Mouse (Mus musculus) liver, postnatal 0 days (tissue): ENCODE measurements around the gene Lzts3. TPM values are rescaled to one million over a fixed set of nuclear protein-coding genes. Genes with fewer than 3 reads are reported as not detected.
A peak's percentile ranks its signal among the peaks of the same experiment; 100 is the strongest.
"Not testable (repeated sequence)": the region's sequence is repeated elsewhere in the genome, so short reads cannot be mapped to it uniquely, and the experiment has no call there.

Experiments used
- ATAC-seq: fragments of 200-750 bp; cut with Nextera tagmentation; 2 replicates; pipeline ENCODE4 v1.8.0; 2017; ENCODE audit warnings: mild to moderate bottlenecking, moderate library complexity
- DNase-seq: peaks from one replicate; pipeline ENCODE4 v3.0.0-alpha.2; 2016
- H3K27ac ChIP-seq: fragments of 300-500 bp; sonication (generic); 2 replicates; pipeline ENCODE4 v1.5.1; 2014; ENCODE audit warnings: antibody characterized with exemption, moderate library complexity, mild to moderate bottlenecking, low read depth
- H3K27me3 ChIP-seq: fragments of 300-500 bp; sonication (generic); 2 replicates; pipeline ENCODE4 v1.6.1; 2014; ENCODE audit warnings: low read length, control low read depth, mixed read lengths; ENCODE audit not compliant: insufficient read depth
- H3K36me3 ChIP-seq: fragments of 300-500 bp; sonication (generic); replicated peaks from 2 replicates; pipeline ENCODE4 v1.6.1; 2014; ENCODE audit warnings: mild to moderate bottlenecking, control low read depth, low read length, moderate library complexity, mixed read lengths; ENCODE audit not compliant: insufficient read depth
- H3K4me1 ChIP-seq: fragments of 300-500 bp; sonication (generic); 2 replicates; pipeline ENCODE4 v1.6.1; 2014; ENCODE audit warnings: antibody characterized with exemption, mild to moderate bottlenecking, control low read depth; ENCODE audit not compliant: insufficient read depth
- H3K4me2 ChIP-seq: fragments of 300-500 bp; sonication (generic); 2 replicates; pipeline ENCODE4 v1.6.1; 2014; ENCODE audit warnings: low read depth, mild to moderate bottlenecking, low read length, moderate library complexity, mixed read lengths
- H3K4me3 ChIP-seq: fragments of 300-500 bp; sonication (generic); 2 replicates; pipeline ENCODE4 v1.5.1; 2014; ENCODE audit warnings: low read depth, low read length
- H3K9ac ChIP-seq: fragments of 300-500 bp; sonication (generic); replicated peaks from 2 replicates; pipeline ENCODE4 v1.6.1; 2014; ENCODE audit warnings: mild to moderate bottlenecking, moderate library complexity
- H3K9me3 ChIP-seq: fragments of 300-500 bp; sonication (generic); 2 replicates; pipeline ENCODE4 v1.6.1; 2016; ENCODE audit warnings: mild to moderate bottlenecking, control low read depth, low read length, mixed read lengths
- CTCF ChIP-seq: sonication (generic); IDR thresholded peaks from 2 replicates; pipeline ENCODE4 v1.5.1; 2016; ENCODE audit warnings: antibody characterized with exemption, low read depth
- EP300 ChIP-seq: IDR thresholded peaks from 2 replicates; pipeline ENCODE4 v1.6.1; 2016; ENCODE audit warnings: antibody characterized with exemption, low read depth, mild to moderate bottlenecking
- WGBS: fragments of 180-500 bp; shearing (Covaris S2); extraction: QIAGEN DNeasy Blood & Tissue Kit; methylation state at CpG from one replicate; pipeline ENCODE4 v1.1.7; 2014; ENCODE audit not compliant: insufficient replicate concordance; 5-methylcytosine and 5-hydroxymethylcytosine counted together
- polyA plus RNA-seq: library from polyadenylated mRNA; unstranded; fragments of >200 nt; fragmentation: Nextera tagmentation; extraction: Ambion mirVana; gene quantifications from 2 replicates; pipeline ENCODE4 v1.2.1, GENCODE M21; 2015

The Lzts3 gene
- polyA plus RNA-seq, 1 experiment from 2014 or later, result 1.2 TPM

DNA sequence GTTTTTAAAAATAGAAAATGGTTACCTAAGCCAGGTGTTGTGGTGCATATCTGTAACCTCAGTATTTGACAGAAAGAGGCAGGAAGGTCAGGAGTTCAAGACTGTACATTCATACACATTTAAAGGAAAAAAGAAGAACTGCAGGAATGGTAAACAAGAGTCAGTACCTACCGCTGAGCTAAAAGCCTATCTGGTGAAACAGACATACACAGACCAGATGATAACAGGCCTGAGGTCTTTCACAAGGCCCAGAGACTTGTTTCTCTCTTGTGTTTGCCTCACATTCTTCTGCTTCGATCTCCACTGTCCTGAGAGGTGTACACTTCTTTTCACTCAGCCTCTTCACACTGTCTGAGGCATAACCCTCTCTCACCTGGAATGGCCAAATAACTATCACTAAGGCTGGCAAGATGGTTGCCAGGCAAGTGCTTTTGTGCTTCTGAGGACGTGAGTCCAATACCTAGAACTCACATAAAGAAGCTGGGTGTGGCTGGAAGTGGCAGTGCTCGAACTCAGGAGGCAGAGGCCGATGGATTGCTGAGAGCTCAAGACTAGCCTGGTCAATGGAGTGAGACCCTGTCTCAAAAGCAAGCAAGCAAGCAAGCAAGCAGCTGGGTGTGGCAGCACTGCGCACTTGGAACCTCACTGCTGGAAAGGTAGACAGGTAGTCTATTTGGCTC lies 13.2 kb upstream of the Lzts3 start:
- Histone ChIP-seq H3K9ac (no peak overlapping the region), H3K4me2 (peak overlapping the region; percentile 28; the same call in 1 of the 2 replicates), H3K4me1 (peaks cover 5% of the 10 kb centered on the region; the same call in 1 of the 2 replicates), H3K9me3 (no peaks in the 10 kb centered on the region), H3K36me3 (peaks cover 49% of the 10 kb centered on the region), H3K27me3 (no peaks in the 10 kb centered on the region), H3K27ac (peak overlapping the region; percentile 69), H3K4me3 (no peak overlapping the region)
- ATAC-seq, result peak; percentile 81
- WGBS, result 61% methylated on average over 6 of the region's 6 CpGs
- DNase-seq, result no peak
- TF ChIP-seq EP300, result peak; percentile 65; the same call in 1 of the 2 replicates
- TF ChIP-seq CTCF, result no peak

- H3K27me3 ChIP-seq, result no peaks in the 10 kb centered on the region
- TF ChIP-seq CTCF (no peak), EP300 (peak; percentile 78)
- H3K27ac ChIP-seq, result no peak overlapping the region
- no peak overlapping the region for H3K9ac ChIP-seq
- H3K4me3 ChIP-seq, result no peak overlapping the region
- no peaks in the 10 kb centered on the region for H3K9me3 ChIP-seq
- 0 out of 2 replicates have a peak, but pooled peaks have one; percentile 12 for ATAC-seq
- peaks cover 5% of the 10 kb centered on the region; the same call in 1 of the 2 replicates for H3K4me1 ChIP-seq
- DNase-seq, result no peak
- H3K36me3 ChIP-seq, result peaks cover 46% of the 10 kb centered on the region
- H3K4me2 ChIP-seq, result no peak overlapping the region
- WGBS, result 78% methylated on average over 1 of the region's 1 CpGs
Observed at GRCm38 (mm10) chr2:130653760-130654159, 11.2 kb upstream of the Lzts3 start.

DNA sequence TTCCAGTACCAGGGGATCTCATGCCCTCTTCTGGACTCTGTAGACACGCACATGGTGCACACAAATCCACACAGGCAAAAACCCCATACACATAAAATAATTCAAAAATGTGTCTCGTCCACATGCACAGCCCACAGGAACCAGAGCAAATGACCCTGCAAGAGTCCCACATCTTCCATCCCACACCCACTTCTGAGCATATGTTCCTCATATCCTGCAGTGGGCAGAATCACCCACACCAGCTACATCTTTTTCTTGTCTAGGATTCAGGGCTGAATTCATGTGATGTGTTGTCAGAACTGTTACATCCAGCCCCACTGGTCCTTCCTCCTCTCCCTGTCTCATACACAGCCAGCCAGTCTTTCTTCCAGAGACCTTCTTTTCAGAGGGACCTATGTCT lies 10.7 kb upstream of the Lzts3 start:
- ATAC-seq, result no peak
- DNase-seq, result no peak

DNA sequence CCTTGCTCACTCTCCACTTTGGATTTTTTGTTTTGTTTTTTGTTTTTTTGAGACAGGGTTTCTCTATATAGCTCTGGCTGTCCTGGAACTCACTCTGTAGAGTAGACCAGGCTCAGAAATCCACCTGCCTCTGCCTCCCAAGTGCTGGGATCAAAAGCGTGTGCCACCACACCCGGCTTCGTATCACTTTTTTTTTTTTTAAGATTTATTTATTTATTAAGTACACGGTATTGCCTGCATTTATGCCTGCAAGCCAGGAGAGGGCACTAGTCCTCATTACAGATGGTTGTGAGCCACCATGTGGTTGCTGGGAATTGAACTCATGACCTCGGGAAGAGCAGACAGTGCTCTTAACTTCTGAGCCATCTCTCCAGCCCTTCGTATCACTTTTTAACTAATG lies 6.4 kb upstream of the Lzts3 start:
- 76% methylated on average over 6 of the region's 6 CpGs for WGBS
- ATAC-seq, H3K9ac ChIP-seq, H3K27me3 ChIP-seq, H3K9me3 ChIP-seq, H3K4me3 ChIP-seq, H3K4me2 ChIP-seq, H3K27ac ChIP-seq, H3K4me1 ChIP-seq, DNase-seq: not testable (repeated sequence)
- peak; percentile 18; the same call in 1 of the 2 replicates for TF ChIP-seq CTCF
- peaks cover 16% of the 10 kb centered on the region for H3K36me3 ChIP-seq

More for the DNA sequence above, 10.7 kb upstream of the Lzts3 start:
- Histone ChIP-seq H3K36me3 (peaks cover 42% of the 10 kb centered on the region), H3K4me1 (peaks cover 5% of the 10 kb centered on the region; the same call in 1 of the 2 replicates), H3K27ac (no peak overlapping the region), H3K9me3 (no peaks in the 10 kb centered on the region), H3K4me2 (no peak overlapping the region), H3K9ac (no peak overlapping the region), H3K27me3 (no peaks in the 10 kb centered on the region), H3K4me3 (no peak overlapping the region)
- 82% methylated on average over 2 of the region's 2 CpGs for WGBS
- TF ChIP-seq EP300, result no peak
- TF ChIP-seq CTCF, result no peak

- Histone ChIP-seq H3K36me3 (0 out of 2 replicates have a peak, but pooled peaks cover under 1% of the 10 kb centered on the region), H3K9me3 (no peaks in the 10 kb centered on the region), H3K9ac (no peak overlapping the region), H3K27ac (no peak overlapping the region), H3K4me3 (no peak overlapping the region), H3K4me2 (no peak overlapping the region), H3K4me1 (peaks cover 11% of the 10 kb centered on the region), H3K27me3 (no peaks in the 10 kb centered on the region)
- no peak for ATAC-seq
- DNase-seq, result no peak
- 77% methylated on average over 4 of the region's 4 CpGs for WGBS
- TF ChIP-seq EP300 (no peak), CTCF (no peak)
Observed at GRCm38 (mm10) chr2:130645198-130645597, 2.6 kb upstream of the Lzts3 start.

- Histone ChIP-seq H3K27me3 (peaks cover 5% of the 10 kb centered on the region; the same call in 1 of the 2 replicates), H3K9me3 (no peaks in the 10 kb centered on the region), H3K4me1 (peaks cover 16% of the 10 kb centered on the region), H3K27ac (peak overlapping the region; percentile 74), H3K36me3 (no peaks in the 10 kb centered on the region), H3K4me3 (peak overlapping the region; percentile 72), H3K9ac (peak overlapping the region; percentile 70), H3K4me2 (peak overlapping the region; percentile 100)
- WGBS, result under 1% methylated on average over 19 of the region's 27 CpGs
- ATAC-seq (peak; percentile 40), DNase-seq (no peak)
- TF ChIP-seq CTCF, result no peak
- no peak for TF ChIP-seq EP300
Observed at GRCm38 (mm10) chr2:130642197-130642660, 374 bp downstream of the Lzts3 start.
